Mouse (Mus musculus): ENCODE results near the gene Cbl. TPM values are rescaled to one million over a fixed set of nuclear protein-coding genes. Genes with fewer than 3 reads are reported as not detected.

The Cbl gene
- total RNA-seq, 2 experiments from 2014 or later = 61.7 to 66.5 TPM

- Histone ChIP-seq H3K27ac (no peak overlapping the region), H3K4me3 (no peak overlapping the region)
- peak; percentile 80 for TF ChIP-seq CTCF (conservative IDR thresholded peaks at IDR 0.05)
- DNase-seq (ENCODE audit: low spot score in 2 of 2) = no peak
Observed at GRCm38 (mm10) chr9:44147290-44147689, 86.6 kb downstream of the Cbl start.

DNA sequence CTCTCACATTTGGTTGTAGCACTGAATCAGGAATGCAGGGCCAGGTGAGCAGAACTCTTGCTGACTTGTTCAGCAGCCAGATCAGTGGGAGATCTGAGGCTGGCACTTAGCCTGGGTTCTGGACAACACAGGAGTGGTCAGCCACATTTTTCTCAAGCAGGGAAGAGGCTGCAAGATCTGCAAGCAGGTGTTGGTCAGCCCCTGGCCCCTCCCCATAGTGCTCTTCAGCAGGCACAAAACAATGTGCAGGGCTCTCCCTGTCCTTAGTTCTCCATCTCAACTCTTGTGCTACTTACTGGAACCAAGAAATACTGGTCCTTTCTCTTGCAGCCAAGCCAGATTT lies 89.2 kb downstream of the Cbl start:
- no peak overlapping the region for H3K4me3 ChIP-seq
- TF ChIP-seq CTCF (conservative IDR thresholded peaks at IDR 0.05) = no peak
- no peak for DNase-seq (ENCODE audit: low spot score in 2 of 2)
- H3K27ac ChIP-seq = no peak overlapping the region

- DNase-seq (ENCODE audit: low spot score in 2 of 2) = no peak
- no peak overlapping the region for H3K4me3 ChIP-seq
- peak; percentile 54 for TF ChIP-seq CTCF (conservative IDR thresholded peaks at IDR 0.05)
- H3K27ac ChIP-seq = peak overlapping the region; percentile 46; the same call in 1 of the 2 replicates
Observed at GRCm38 (mm10) chr9:44144023-44144717, 89.7 kb downstream of the Cbl start.

- DNase-seq (ENCODE audit: low spot score in 2 of 2) = no peak
- H3K4me3 ChIP-seq = no peak overlapping the region
- TF ChIP-seq CTCF (conservative IDR thresholded peaks at IDR 0.05) = no peak
- H3K27ac ChIP-seq = peak overlapping the region; percentile 46; the same call in 1 of the 2 replicates
Observed at GRCm38 (mm10) chr9:44143421-44143820, 90.4 kb downstream of the Cbl start.

- DNase-seq (ENCODE audit: low spot score in 2 of 2) = no peak
Observed at GRCm38 (mm10) chr9:44141951-44142350, 91.9 kb downstream of the Cbl start.

GRCm38 (mm10) chr9:44137846-44138245 lies 96.0 kb downstream of the Cbl start:
- TF ChIP-seq CTCF (conservative IDR thresholded peaks at IDR 0.05) = no peak

More at GRCm38 (mm10) chr9:44141951-44142350, 91.9 kb downstream of the Cbl start:
- no peak for TF ChIP-seq CTCF (conservative IDR thresholded peaks at IDR 0.05)
- Histone ChIP-seq H3K4me3 (no peak overlapping the region), H3K27ac (peak overlapping the region; percentile 6; the same call in 1 of the 2 replicates)

DNA sequence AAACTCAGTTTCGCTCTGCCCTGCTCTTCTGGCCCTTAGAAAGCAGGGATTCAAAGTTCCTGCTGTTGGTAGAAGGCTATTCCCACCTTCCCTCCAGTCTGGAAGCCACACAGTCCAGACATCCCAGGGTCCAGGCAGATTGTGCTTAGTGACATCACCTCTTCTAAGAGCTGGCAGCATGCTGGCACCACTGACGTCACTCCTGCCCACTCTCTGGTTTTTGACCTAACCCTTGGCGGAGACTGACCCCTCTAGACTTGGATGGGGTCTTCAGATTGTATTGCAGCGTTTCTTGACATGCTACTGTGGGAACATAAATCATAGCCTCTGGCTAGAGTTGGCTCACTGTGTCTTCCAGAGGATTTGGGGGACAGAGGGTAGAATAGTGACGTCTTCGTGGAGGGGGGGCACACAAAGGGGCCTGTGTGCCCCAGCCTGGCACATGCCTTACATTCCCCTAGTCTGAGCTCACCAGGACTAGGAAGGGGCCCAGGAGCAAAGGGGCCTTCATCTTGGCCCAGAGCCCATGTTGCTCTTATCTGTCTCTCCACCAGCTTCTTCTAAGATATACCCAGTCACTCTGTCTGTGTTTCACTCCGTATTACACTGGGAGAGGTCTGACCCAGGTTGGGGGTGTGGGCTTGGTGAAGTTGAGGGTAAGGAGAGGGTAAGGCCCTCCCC lies 98.0 kb downstream of the Cbl start:
- no peak for DNase-seq (ENCODE audit: low spot score in 2 of 2)
- no peak for TF ChIP-seq CTCF (conservative IDR thresholded peaks at IDR 0.05)
- Histone ChIP-seq H3K4me3 (no peak overlapping the region; the same call in 1 of the 2 replicates), H3K27ac (peak overlapping the region; percentile 72; the same call in 1 of the 2 replicates)

More at GRCm38 (mm10) chr9:44137846-44138245, 96.0 kb downstream of the Cbl start:
- H3K4me3 ChIP-seq = no peak overlapping the region
- H3K27ac ChIP-seq = no peak overlapping the region
- no peak for DNase-seq (ENCODE audit: low spot score in 2 of 2)

GRCm38 (mm10) chr9:44134851-44135730 lies 98.8 kb downstream of the Cbl start:
- DNase-seq (ENCODE audit: low spot score in 2 of 2) = no peak
- TF ChIP-seq CTCF (conservative IDR thresholded peaks at IDR 0.05) = no peak
- Histone ChIP-seq H3K27ac (peak overlapping the region; percentile 72), H3K4me3 (peak overlapping the region; percentile 54)

GRCm38 (mm10) chr9:44134101-44134850 lies 99.6 kb downstream of the Cbl start, which contains the start of gene Mcam:
TSS of gene Mcam (plus strand) at chr9:44134469.
- DNase-seq (ENCODE audit: low spot score in 2 of 2) = no peak
- Histone ChIP-seq H3K27ac (peak within 1 kb of the TSS; percentile 72), H3K4me3 (peak within 1 kb of the TSS; percentile 54)
- no peak for TF ChIP-seq CTCF (conservative IDR thresholded peaks at IDR 0.05)

DNA sequence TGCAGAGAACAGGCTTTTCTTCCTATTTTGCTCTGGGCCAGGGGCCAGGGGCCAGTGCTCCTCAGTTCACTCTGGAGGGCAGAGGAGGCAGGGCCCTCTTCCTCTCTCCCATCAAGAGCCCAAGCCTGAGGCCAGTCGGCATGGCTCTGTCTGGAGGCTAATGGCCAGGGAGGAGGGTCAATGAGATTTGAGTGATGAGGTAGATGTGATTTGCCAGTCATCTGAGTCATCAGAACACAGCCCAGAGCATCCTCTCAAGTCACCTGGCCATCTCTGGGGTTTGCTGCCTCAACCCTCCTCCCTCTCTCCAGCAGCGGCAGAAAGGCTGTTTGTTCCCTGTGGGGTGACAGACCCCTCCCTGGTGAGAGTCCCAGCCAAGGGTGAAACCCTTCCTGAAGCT lies 100.6 kb downstream of the Cbl start:
- peak overlapping the region; percentile 54; the same call in 1 of the 2 replicates for H3K4me3 ChIP-seq
- H3K27ac ChIP-seq = peak overlapping the region; percentile 37
- DNase-seq (ENCODE audit: low spot score in 2 of 2) = no peak
- no peak for TF ChIP-seq CTCF (conservative IDR thresholded peaks at IDR 0.05)

- no peak overlapping the region for H3K4me3 ChIP-seq
- H3K27ac ChIP-seq = no peak overlapping the region
- DNase-seq (ENCODE audit: low spot score in 2 of 2) = no peak
- TF ChIP-seq CTCF (conservative IDR thresholded peaks at IDR 0.05) = no peak
Observed at GRCm38 (mm10) chr9:44132200-44132599, 101.6 kb downstream of the Cbl start.

DNA sequence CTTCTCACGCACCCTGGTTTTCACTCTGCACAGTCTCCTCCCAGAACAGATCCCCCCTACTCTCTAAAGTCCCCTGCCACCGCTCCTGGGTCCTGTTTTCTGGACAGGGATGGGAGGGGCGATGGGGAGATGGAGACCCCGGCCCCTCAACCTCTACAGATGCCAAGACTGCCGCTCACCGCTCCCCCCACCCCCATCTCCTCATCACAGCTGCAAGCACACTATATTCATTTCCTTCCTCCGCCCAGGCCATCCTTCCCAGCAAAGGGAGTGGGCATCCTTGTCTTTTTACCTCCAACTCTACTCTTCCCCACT lies 102.6 kb downstream of the Cbl start:
- Histone ChIP-seq H3K27ac (peak overlapping the region; percentile 54), H3K4me3 (no peak overlapping the region)
- no peak for TF ChIP-seq CTCF (conservative IDR thresholded peaks at IDR 0.05)
- DNase-seq (ENCODE audit: low spot score in 2 of 2) = no peak

Data from layer of hippocampus, adult 2 months (tissue).